31 mouse cellular contexts compared by ENCODE assay signal in genomic region chr12:6119557-6119956, GRCm38 (mm10).
"Had no signal": no experiment of that assay in that cellular context is flagged by ENCODE, and none has a peak within 500 bp of the region (broad histone marks: within the 10 kb centered on the region; RNA-seq: fewer than 3 reads in every experiment).

No protein-coding gene starts in this region.

- H3K9ac ChIP-seq: limb, embryonic 12.5 days; limb, embryonic 13.5 days; limb, embryonic 15.5 days; liver, embryonic 12.5 days; liver, embryonic 13.5 days; liver, embryonic 14.5 days; liver, embryonic 15.5 days; liver, postnatal 0 days; lung, embryonic 14.5 days; lung, embryonic 15.5 days; midbrain, embryonic 12.5 days; midbrain, embryonic 13.5 days; midbrain, embryonic 15.5 days had no signal

- DNase-seq: left cerebral cortex, postnatal 4 days; liver; liver, embryonic 13.5 days; liver, postnatal 0 days; lung, adult 18-20 months; lung, adult 2 months; lung, embryonic 14.5 days; lung, postnatal 10 days; lung, postnatal 14 days; lung, postnatal 36 days; lung, postnatal 4 days; midbrain, embryonic 14.5 days had no signal

- H3K27ac ChIP-seq: limb, embryonic 10.5 days; limb, embryonic 12.5 days; limb, embryonic 13.5 days; limb, embryonic 15.5 days; liver, embryonic 12.5 days; liver, embryonic 13.5 days; liver, embryonic 14.5 days; liver, embryonic 15.5 days; lung, embryonic 15.5 days; macrophage; midbrain, embryonic 10.5 days; midbrain, embryonic 12.5 days; midbrain, embryonic 13.5 days; midbrain, embryonic 15.5 days had no signal

- H3K4me3 ChIP-seq: limb, embryonic 10.5 days; limb, embryonic 12.5 days; limb, embryonic 13.5 days; limb, embryonic 15.5 days; liver, embryonic 12.5 days; liver, embryonic 13.5 days; liver, embryonic 15.5 days; lung, embryonic 15.5 days; megakaryocyte, embryonic 14.5 days; midbrain, embryonic 10.5 days; midbrain, embryonic 12.5 days; midbrain, embryonic 13.5 days; midbrain, embryonic 15.5 days; myocyte had no signal

- H3K4me2 ChIP-seq: limb, embryonic 12.5 days; limb, embryonic 13.5 days; limb, embryonic 15.5 days; liver, embryonic 11.5 days; liver, embryonic 12.5 days; liver, embryonic 13.5 days; liver, embryonic 15.5 days; lung, embryonic 14.5 days; lung, embryonic 15.5 days; midbrain, embryonic 11.5 days; midbrain, embryonic 12.5 days; midbrain, embryonic 13.5 days; midbrain, embryonic 15.5 days had no signal

- H3K4me1 ChIP-seq: limb, embryonic 10.5 days; limb, embryonic 12.5 days; limb, embryonic 13.5 days; limb, embryonic 15.5 days; liver, embryonic 12.5 days; liver, embryonic 13.5 days; liver, embryonic 15.5 days; lung, embryonic 15.5 days; megakaryocyte, embryonic 14.5 days; midbrain, embryonic 10.5 days; midbrain, embryonic 12.5 days; midbrain, embryonic 13.5 days; midbrain, embryonic 15.5 days had no signal

- H3K9me3 ChIP-seq: limb, embryonic 10.5 days; limb, embryonic 12.5 days; limb, embryonic 13.5 days; limb, embryonic 15.5 days; liver, embryonic 12.5 days; liver, embryonic 13.5 days; liver, embryonic 15.5 days; lung, embryonic 15.5 days; megakaryocyte, embryonic 14.5 days; midbrain, embryonic 10.5 days; midbrain, embryonic 12.5 days; midbrain, embryonic 13.5 days; midbrain, embryonic 15.5 days had no signal

- ATAC-seq: liver, embryonic 12.5 days; liver, postnatal 0 days; lung, postnatal 0 days; midbrain, embryonic 13.5 days; midbrain, embryonic 15.5 days; midbrain, embryonic 16.5 days had no signal

- H3K27me3 ChIP-seq: limb, embryonic 12.5 days; limb, embryonic 13.5 days; limb, embryonic 15.5 days; liver, embryonic 12.5 days; liver, embryonic 13.5 days; liver, embryonic 15.5 days; lung, embryonic 15.5 days; megakaryocyte, embryonic 14.5 days; midbrain, embryonic 12.5 days; midbrain, embryonic 13.5 days; midbrain, embryonic 15.5 days had no signal

- H3K36me3 ChIP-seq: limb, embryonic 10.5 days; limb, embryonic 12.5 days; limb, embryonic 13.5 days; limb, embryonic 15.5 days; liver, embryonic 12.5 days; liver, embryonic 13.5 days; liver, embryonic 15.5 days; lung, embryonic 15.5 days; midbrain, embryonic 10.5 days; midbrain, embryonic 12.5 days; midbrain, embryonic 13.5 days; midbrain, embryonic 15.5 days had no signal
